Mouse (Mus musculus) small intestine, adult 2 months (tissue): ENCODE measurements around the gene Cul7. TPM values are rescaled to one million over a fixed set of nuclear protein-coding genes. Genes with fewer than 3 reads are reported as not detected.

Experiments used
- H3K27ac ChIP-seq: fragments of 200-500 bp; 2 replicates; pipeline ENCODE4 v1.5.1; 2012; ENCODE audit warnings: low read depth, low read length, control low read depth, inconsistent platforms; ENCODE audit not compliant: insufficient read depth
- H3K27me3 ChIP-seq: fragments of 200-500 bp; 2 replicates; pipeline ENCODE4 v1.6.1; 2012; ENCODE audit warnings: mild to moderate bottlenecking, moderate library complexity, low read length, inconsistent platforms; ENCODE audit not compliant: control insufficient read depth, insufficient read depth
- H3K36me3 ChIP-seq: fragments of 200-500 bp; 2 replicates; pipeline ENCODE4 v1.6.1; 2012; ENCODE audit warnings: mild to moderate bottlenecking, low read length, control low read depth, inconsistent platforms; ENCODE audit not compliant: control insufficient read depth, insufficient read depth
- H3K4me1 ChIP-seq: fragments of 200-500 bp; 2 replicates; pipeline ENCODE4 v1.6.1; 2012; ENCODE audit warnings: low read length, inconsistent platforms, mixed read lengths; ENCODE audit not compliant: control insufficient read depth, insufficient read depth, insufficient read length
- H3K4me3 ChIP-seq: fragments of 200-500 bp; 2 replicates; pipeline ENCODE4 v1.5.1; 2012; ENCODE audit warnings: low read depth, mild to moderate bottlenecking, control low read depth, inconsistent platforms, low read length, moderate library complexity
- CTCF ChIP-seq: fragments of 200-500 bp; IDR thresholded peaks from 2 replicates; pipeline ENCODE4 v1.5.1; 2012; ENCODE audit warnings: low read depth, mild to moderate bottlenecking, control low read depth, inconsistent platforms, low read length, moderate library complexity, mixed read lengths; ENCODE audit not compliant: insufficient replicate concordance, insufficient read length; ENCODE audit errors: extremely low read depth
- POLR2A ChIP-seq: fragments of 200-500 bp; IDR thresholded peaks from 2 replicates; pipeline ENCODE4 v1.6.1; 2012; ENCODE audit warnings: low read depth, mild to moderate bottlenecking, control low read depth, inconsistent platforms, low read length, moderate library complexity
- WGBS: fragments of 180-500 bp; shearing (Covaris S2); methylation state at CpG from one replicate; pipeline ENCODE4 v1.1.7; 2018; 5-methylcytosine and 5-hydroxymethylcytosine counted together
- polyA plus RNA-seq: library from polyadenylated mRNA; depleted of rRNA; stranded (reverse); fragments of >200 nt; gene quantifications from 2 replicates; pipeline ENCODE4 v1.2.3, GENCODE M21; 2012; rRNA removed

The Cul7 gene
- 7.6 and 12.1 TPM in 2 replicates for polyA plus RNA-seq

DNA sequence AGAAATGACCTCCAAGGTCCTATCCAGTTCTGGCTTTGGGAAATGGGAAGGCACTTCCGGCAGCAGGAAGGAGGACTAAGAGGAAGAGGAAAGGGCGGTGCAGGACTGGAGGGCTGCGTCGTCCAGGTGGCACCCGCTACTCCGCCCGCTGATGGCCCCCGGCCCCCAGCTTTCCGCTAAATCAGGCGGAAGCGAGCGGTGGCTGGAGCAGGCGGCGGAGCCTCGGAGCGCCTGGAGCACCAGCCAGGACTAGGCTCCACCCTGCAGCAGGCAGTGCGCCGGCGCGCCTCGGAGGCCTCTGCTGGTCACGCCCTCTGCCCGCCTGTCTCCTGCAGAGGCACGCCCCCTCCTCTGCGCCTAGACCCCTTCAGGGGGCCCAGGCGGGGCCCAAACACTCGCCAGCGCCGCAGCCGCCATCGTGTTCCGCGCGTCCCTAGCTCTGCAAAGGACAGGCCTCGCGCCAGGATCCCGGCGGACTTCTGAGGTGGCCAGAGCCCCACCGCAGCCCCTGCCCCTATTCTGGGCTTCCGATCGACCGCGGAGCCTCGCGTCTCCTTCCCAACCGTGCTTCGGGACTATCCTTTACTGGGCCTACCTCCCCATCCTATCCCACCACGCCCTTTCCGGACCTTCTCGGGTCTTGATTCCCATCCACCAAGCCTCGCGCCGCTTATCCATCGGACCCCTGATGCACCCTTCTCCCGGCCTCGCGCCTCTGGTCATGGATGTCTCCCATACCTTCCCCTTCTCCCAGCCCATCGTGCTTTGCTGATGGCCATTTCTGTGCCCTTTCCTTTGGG lies at the start of gene Cul7:
Cul7 (plus strand) TSS at position 106 of the 800 bp plus-strand sequence.
- H3K36me3 ChIP-seq, result peaks cover 7% of the 10 kb centered on the region
- peaks cover 6% of the 10 kb centered on the region; the same call in 1 of the 2 replicates for H3K4me1 ChIP-seq
- H3K27me3 ChIP-seq, result no peaks in the 10 kb centered on the region
- TF ChIP-seq POLR2A (no peak), CTCF (no peak)
- H3K4me3 ChIP-seq, result peak within 1 kb of the TSS; percentile 80
- under 1% methylated on average over 58 of the region's 58 CpGs for WGBS
- H3K27ac ChIP-seq, result peak within 1 kb of the TSS; percentile 34

DNA sequence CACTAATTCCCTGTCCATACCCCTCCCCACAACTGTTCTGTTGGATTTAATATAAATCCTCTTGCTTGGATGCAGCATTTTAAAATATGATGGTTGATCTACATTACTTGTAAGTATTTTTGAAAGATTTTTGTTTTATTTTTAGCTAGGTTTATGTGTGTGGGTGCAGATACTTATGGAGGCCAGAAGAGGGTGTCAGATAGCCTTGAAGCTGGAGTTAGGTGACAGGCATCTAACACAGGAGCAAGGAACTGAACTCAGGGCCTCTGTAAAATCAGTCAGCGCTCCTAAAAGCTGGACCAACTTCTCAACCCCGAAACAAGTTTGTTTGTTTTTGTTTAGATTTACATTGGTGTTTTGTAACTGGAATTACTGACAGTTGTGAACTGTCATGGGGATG lies 49.6 kb upstream of the Cul7 start:
- Histone ChIP-seq H3K27me3 (no peaks in the 10 kb centered on the region), H3K4me1 (no peaks in the 10 kb centered on the region), H3K36me3 (no peaks in the 10 kb centered on the region), H3K27ac (no peak overlapping the region), H3K4me3 (no peak overlapping the region)
- WGBS, result 88% methylated on average over 2 of the region's 2 CpGs
- no peak for TF ChIP-seq CTCF
- no peak for TF ChIP-seq POLR2A

DNA sequence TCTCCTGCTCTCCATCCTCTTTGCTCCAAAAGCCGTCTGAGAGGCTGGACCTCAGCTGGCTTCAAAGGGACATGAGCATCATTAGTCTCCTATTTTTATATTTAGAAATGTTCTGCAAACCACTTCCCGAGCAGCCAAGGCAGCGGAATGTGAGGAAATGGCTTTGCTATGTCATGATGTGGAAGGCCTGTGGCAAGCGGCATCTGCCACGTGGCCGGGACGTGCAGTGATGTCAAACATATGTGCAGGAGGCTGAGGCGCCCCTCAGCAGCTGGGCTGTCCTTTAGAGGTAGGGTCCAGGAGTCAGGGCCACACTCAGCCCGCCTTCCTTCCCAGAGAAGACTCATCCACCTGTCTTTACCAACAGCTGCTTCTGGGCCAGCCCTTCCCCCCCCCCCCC lies 47.9 kb upstream of the Cul7 start:
- 68% methylated on average over 9 of the region's 9 CpGs for WGBS

DNA sequence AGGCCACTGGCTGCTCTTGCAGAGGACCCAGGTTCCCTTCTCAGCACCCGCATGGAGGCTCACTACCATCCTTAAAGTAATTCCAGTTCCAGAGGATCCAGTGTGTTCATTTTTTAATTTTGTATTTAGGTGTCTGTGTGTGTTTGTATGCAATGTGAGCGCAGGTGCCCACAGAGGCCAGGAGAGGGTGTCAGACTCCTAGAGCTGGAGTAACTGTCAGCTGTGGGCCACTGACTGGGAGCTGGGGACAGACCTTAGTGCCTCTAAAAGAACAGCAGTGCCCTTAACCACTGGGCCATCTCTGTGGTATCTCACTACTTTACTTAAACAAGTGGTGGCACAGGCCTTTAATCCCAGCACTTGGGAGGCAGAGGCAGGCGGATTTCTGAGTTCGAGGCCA lies 46.9 kb upstream of the Cul7 start:
- no peak for TF ChIP-seq CTCF
- TF ChIP-seq POLR2A, result no peak
- H3K4me3 ChIP-seq, result no peak overlapping the region
- no peaks in the 10 kb centered on the region for H3K36me3 ChIP-seq
- no peaks in the 10 kb centered on the region for H3K4me1 ChIP-seq
- no peaks in the 10 kb centered on the region for H3K27me3 ChIP-seq
- H3K27ac ChIP-seq, result no peak overlapping the region
- 96% methylated on average over 4 of the region's 4 CpGs for WGBS

More for the DNA sequence above, 47.9 kb upstream of the Cul7 start:
- Histone ChIP-seq H3K27me3 (no peaks in the 10 kb centered on the region), H3K27ac (no peak overlapping the region), H3K36me3 (no peaks in the 10 kb centered on the region), H3K4me1 (no peaks in the 10 kb centered on the region), H3K4me3 (no peak overlapping the region)
- TF ChIP-seq CTCF (no peak), POLR2A (no peak)

DNA sequence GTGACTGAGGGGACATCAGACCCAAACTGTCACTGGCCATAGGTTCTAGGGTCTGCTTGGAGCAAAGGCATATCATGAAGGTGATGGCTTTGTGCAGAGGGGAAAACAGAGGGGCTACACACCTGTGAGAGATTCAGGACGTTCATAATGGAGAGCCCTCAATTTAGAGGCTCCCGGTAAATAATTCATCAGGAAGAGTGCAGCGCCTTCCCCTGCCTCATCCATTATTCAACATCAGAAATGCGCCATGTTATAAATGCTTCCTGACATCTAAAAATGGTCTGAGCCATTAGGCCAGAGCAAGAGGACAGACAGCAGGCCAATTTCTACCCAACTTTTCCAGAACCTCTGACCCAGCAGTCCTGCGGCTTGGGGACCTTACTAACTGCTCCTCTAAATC lies 45.0 kb upstream of the Cul7 start:
- H3K36me3 ChIP-seq, result no peaks in the 10 kb centered on the region
- H3K4me3 ChIP-seq, result no peak overlapping the region
- 84% methylated on average over 5 of the region's 5 CpGs for WGBS

DNA sequence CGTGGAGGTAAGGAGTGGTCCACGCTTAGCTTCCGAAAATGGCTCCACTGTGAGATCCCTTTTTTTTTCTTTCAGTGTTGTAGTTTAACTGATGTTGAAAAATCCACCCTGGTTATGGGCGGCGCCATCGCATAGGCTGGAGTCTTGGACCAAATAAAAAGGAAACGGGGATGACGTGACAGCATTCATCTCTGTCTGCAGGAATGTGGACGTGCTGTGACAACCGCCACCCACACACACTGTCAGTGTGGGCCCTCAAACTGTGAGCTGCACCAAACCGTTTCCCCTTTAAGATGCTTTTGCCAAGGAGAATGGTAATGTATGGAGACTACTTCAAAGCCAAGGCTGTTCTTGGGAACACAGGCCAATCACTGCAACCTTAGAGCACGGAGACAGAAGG lies 44.1 kb upstream of the Cul7 start:
- no peak for TF ChIP-seq POLR2A
- no peak for TF ChIP-seq CTCF
- Histone ChIP-seq H3K36me3 (no peaks in the 10 kb centered on the region), H3K4me3 (no peak overlapping the region), H3K4me1 (no peaks in the 10 kb centered on the region), H3K27ac (no peak overlapping the region), H3K27me3 (no peaks in the 10 kb centered on the region)
- 92% methylated on average over 12 of the region's 12 CpGs for WGBS

More for the DNA sequence above, 45.0 kb upstream of the Cul7 start:
- Histone ChIP-seq H3K27me3 (no peaks in the 10 kb centered on the region), H3K27ac (no peak overlapping the region), H3K4me1 (no peaks in the 10 kb centered on the region)
- TF ChIP-seq POLR2A (no peak), CTCF (no peak)

DNA sequence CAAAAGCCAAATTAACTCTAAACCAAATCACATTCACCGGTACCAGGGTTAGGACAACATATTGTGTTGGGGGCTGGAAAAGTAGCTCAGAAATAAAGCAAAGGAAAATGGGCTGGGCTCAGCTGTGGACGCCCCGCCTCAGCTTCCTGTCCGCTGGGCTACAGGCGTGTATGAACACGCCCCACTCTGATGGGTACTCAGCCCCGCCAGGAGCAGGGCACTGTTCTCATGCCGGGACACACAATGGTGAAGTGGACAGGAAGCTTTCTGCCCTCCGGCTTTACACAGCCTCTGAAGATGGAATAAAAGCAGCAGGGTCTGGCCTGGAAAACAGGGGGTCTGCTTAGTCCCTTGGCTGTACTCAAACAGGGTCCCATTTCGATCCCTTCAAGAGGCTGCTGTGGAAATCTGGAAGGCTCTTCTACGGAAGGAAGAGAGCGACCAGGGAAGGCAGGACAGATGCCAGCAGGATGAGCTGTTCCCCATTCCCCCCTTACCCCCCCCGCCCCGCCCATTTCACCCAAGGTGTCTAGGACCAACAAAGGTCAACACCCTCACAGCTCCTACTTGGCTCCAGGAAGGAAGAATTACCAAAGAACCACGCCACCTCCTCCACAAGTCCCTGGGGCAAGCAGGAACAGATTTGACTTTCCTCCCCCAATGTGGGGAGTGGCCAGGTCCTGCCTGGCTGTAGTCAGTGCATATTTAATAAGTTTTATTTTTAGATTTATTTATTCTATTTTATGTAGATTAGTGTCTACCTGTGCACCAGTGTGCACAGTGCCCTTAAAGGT lies 40.2 kb upstream of the Cul7 start:
- no peaks in the 10 kb centered on the region for H3K27me3 ChIP-seq
- H3K27ac ChIP-seq, result no peak overlapping the region
- 18% methylated on average over 15 of the region's 15 CpGs for WGBS
- peak overlapping the region; percentile 37 for H3K4me3 ChIP-seq
- no peaks in the 10 kb centered on the region for H3K36me3 ChIP-seq
- H3K4me1 ChIP-seq, result no peaks in the 10 kb centered on the region
- TF ChIP-seq CTCF (no peak), POLR2A (no peak)
